8 mouse cellular contexts compared by ENCODE assay signal in genomic region chr7:126946530-126946929, GRCm38 (mm10). TPM values are rescaled to one million over a fixed set of nuclear protein-coding genes. Genes with fewer than 3 reads are reported as not detected.
DNase-seq lines count a peak whose midpoint lies in the region; ATAC-seq and TF ChIP-seq lines count a peak whose summit lies in the region.
"Had no signal": no experiment of that assay in that cellular context is flagged by ENCODE, and none has a peak within 500 bp of the region (broad histone marks: within the 10 kb centered on the region; RNA-seq: fewer than 3 reads in every experiment).

No protein-coding gene starts in this region.

- no peaks in the 10 kb centered on the region for H3K9me3 ChIP-seq in kidney, embryonic 16.5 days (ENCODE audit: low read length)
- H3K9me3 ChIP-seq: embryonic facial prominence, embryonic 15.5 days had no signal

- no peak for ATAC-seq in kidney, embryonic 16.5 days (ENCODE audit: low FRiP score, low TSS enrichment)

- no peak overlapping the region for H3K9ac ChIP-seq in kidney, embryonic 16.5 days (replicated peaks; ENCODE audit: low read length)
- H3K9ac ChIP-seq: embryonic facial prominence, embryonic 15.5 days had no signal

- H3K27ac ChIP-seq in kidney, embryonic 16.5 days (ENCODE audit: low read length), result no peak overlapping the region
- no peak overlapping the region for H3K27ac ChIP-seq in thymus, adult 2 months (ENCODE audit: control insufficient read depth, insufficient read depth, low read length)
- H3K27ac ChIP-seq: embryonic facial prominence, embryonic 15.5 days had no signal

- no peak for TF ChIP-seq POLR2A in thymus, adult 2 months (IDR thresholded peaks at IDR 0.05; ENCODE audit: control insufficient read depth, extremely low read depth, insufficient read depth, low read length, poor library complexity)

- no peak overlapping the region for H3K4me3 ChIP-seq in kidney, embryonic 16.5 days (ENCODE audit: low read length)
- H3K4me3 ChIP-seq in thymus, adult 2 months (ENCODE audit: control insufficient read depth, insufficient read depth, low read length), result no peak overlapping the region
- H3K4me3 ChIP-seq: embryonic facial prominence, embryonic 15.5 days had no signal

- no peaks in the 10 kb centered on the region for H3K36me3 ChIP-seq in kidney, embryonic 16.5 days (ENCODE audit: insufficient read depth, low read length)
- H3K36me3 ChIP-seq in thymus, adult 2 months (ENCODE audit: control insufficient read depth, insufficient read depth, low read length), result no peaks in the 10 kb centered on the region

- no peak overlapping the region for H3K4me2 ChIP-seq in kidney, embryonic 16.5 days (replicated peaks; ENCODE audit: low read depth, low read length)
- H3K4me2 ChIP-seq: embryonic facial prominence, embryonic 15.5 days had no signal

- DNase-seq in kidney, adult 18-20 months, result peak; percentile 30
- peak; percentile 44 for DNase-seq in thymus, adult 2 months
- no peak for DNase-seq in thymus, adult 18-20 months
- peak; percentile 70 for DNase-seq in cerebellum, adult 9-11 months
- peak; percentile 57 to 62 for DNase-seq in lung, postnatal 4 days
- no peak for DNase-seq in urinary bladder, postnatal 25 days (ENCODE audit: low spot score)

- WGBS in kidney, embryonic 16.5 days, result 54% methylated on average over 3 of the region's 3 CpGs
- WGBS in thymus, adult 2 months, result 72% methylated on average over 3 of the region's 3 CpGs

- H3K4me1 ChIP-seq in kidney, embryonic 16.5 days (ENCODE audit: insufficient read depth, low read length), result peaks cover 5% of the 10 kb centered on the region
- peaks cover 6% of the 10 kb centered on the region for H3K4me1 ChIP-seq in thymus, adult 2 months (replicated peaks; ENCODE audit: control insufficient read depth, insufficient read depth, low read length)

- TF ChIP-seq CTCF in thymus, adult 2 months (IDR thresholded peaks at IDR 0.05; ENCODE audit: borderline replicate concordance, control insufficient read depth, extremely low read depth, insufficient read depth, low read length, poor library complexity), result peak; percentile 78

- H3K27me3 ChIP-seq in kidney, embryonic 16.5 days (ENCODE audit: insufficient read depth, low read length), result peaks cover 15% of the 10 kb centered on the region
- H3K27me3 ChIP-seq in thymus, adult 2 months (ENCODE audit: control insufficient read depth, insufficient read depth, low read length), result peaks cover 2% of the 10 kb centered on the region; the same call in 1 of the 2 replicates

RNA-seq across cellular contexts. Expression of gene Asphd1, which starts 2.9 kb away (rescaled TPM):
- 0.12 and 0.24 TPM in 2 replicates for polyA plus RNA-seq in kidney, embryonic 16.5 days (2015; fragmentation: Nextera tagmentation; extraction: Ambion mirVana)
- polyA plus RNA-seq in thymus, adult 2 months (2012; rRNA removed), result 0.33 and 0.35 TPM in 2 replicates

RNA-seq across cellular contexts. Expression of gene Sez6l2, which starts 3.8 kb away (rescaled TPM):
- polyA plus RNA-seq in kidney, embryonic 16.5 days (2015; fragmentation: Nextera tagmentation; extraction: Ambion mirVana), result 0.86 and 1.6 TPM in 2 replicates
- polyA plus RNA-seq in thymus, adult 2 months (2012; rRNA removed), result 2.9 and 3.7 TPM in 2 replicates

RNA-seq across cellular contexts. Expression of gene Kctd13, which starts 17.9 kb away (rescaled TPM):
- 16.5 and 17.7 TPM in 2 replicates for polyA plus RNA-seq in kidney, embryonic 16.5 days (2015; fragmentation: Nextera tagmentation; extraction: Ambion mirVana)
- polyA plus RNA-seq in thymus, adult 2 months (2012; rRNA removed), result 38.8 and 42.4 TPM in 2 replicates

RNA-seq across cellular contexts. Expression of gene Tmem219, which starts 23.8 kb away (rescaled TPM):
- 33.8 and 34.1 TPM in 2 replicates for polyA plus RNA-seq in kidney, embryonic 16.5 days (2015; fragmentation: Nextera tagmentation; extraction: Ambion mirVana)
- polyA plus RNA-seq in thymus, adult 2 months (2012; rRNA removed), result 87.7 and 94.7 TPM in 2 replicates

RNA-seq across cellular contexts. Expression of gene Cdipt, which starts 29.2 kb away (rescaled TPM):
- 135 and 137 TPM in 2 replicates for polyA plus RNA-seq in kidney, embryonic 16.5 days (2015; fragmentation: Nextera tagmentation; extraction: Ambion mirVana)
- 280 and 294 TPM in 2 replicates for polyA plus RNA-seq in thymus, adult 2 months (2012; rRNA removed)

Comparison
In these comparisons a context has a peak if more than half of its experiments do, and no peak if none do; other contexts are left out.
1. DNase-seq: peak in kidney, adult 18-20 months (single experiment), thymus, adult 2 months (single experiment), cerebellum, adult 9-11 months (single experiment) and lung, postnatal 4 days (2 of 2); none in thymus, adult 18-20 months (0 of 2) and urinary bladder, postnatal 25 days (single experiment).